Mouse (Mus musculus) ES-E14 (cell line): ENCODE results near the gene Agpat1. TPM values are rescaled to one million over a fixed set of nuclear protein-coding genes. Genes with fewer than 3 reads are reported as not detected.

Experiments used
- DNase-seq: peaks from one replicate; pipeline ENCODE4 v3.0.0-alpha.2; 2013; ENCODE audit warnings: low read depth, low spot score
- H3K27ac ChIP-seq: 2 replicates; pipeline ENCODE4 v1.5.1; 2012; ENCODE audit warnings: low read depth, mild to moderate bottlenecking, low read length, moderate library complexity, mixed read lengths; ENCODE audit not compliant: poor library complexity, insufficient read depth, severe bottlenecking
- H3K36me3 ChIP-seq: 2 replicates; pipeline ENCODE4 v1.6.1; 2012; ENCODE audit warnings: mild to moderate bottlenecking, low read length, moderate library complexity, mixed read lengths; ENCODE audit not compliant: control insufficient read depth, poor library complexity, insufficient read depth, severe bottlenecking
- H3K4me1 ChIP-seq, 2 experiments: fragments of 150-350 bp in 1 of 2; sonication (generic) in 1 of 2; 2 replicates each; pipeline ENCODE4 v1.6.1; 2012; ENCODE audit warnings: low read length in 2 of 2, mild to moderate bottlenecking in 1 of 2, mixed read lengths in 1 of 2; ENCODE audit not compliant: control insufficient read depth in 2 of 2, insufficient read depth in 2 of 2, poor library complexity in 1 of 2
- H3K4me3 ChIP-seq, 2 experiments: fragments of 150-350 bp in 1 of 2; sonication (generic) in 1 of 2; 2 replicates each; pipeline ENCODE4 v1.5.1; 2012; ENCODE audit warnings: low read length in 2 of 2, low read depth in 1 of 2, mild to moderate bottlenecking in 1 of 2, mixed read lengths in 1 of 2; ENCODE audit not compliant: insufficient read depth in 1 of 2, poor library complexity in 1 of 2, severe bottlenecking in 1 of 2
- H3K9ac ChIP-seq: 2 replicates; pipeline ENCODE4 v1.6.1; 2012; ENCODE audit warnings: low read depth, mild to moderate bottlenecking, low read length, mixed read lengths; ENCODE audit not compliant: poor library complexity, insufficient read depth, severe bottlenecking
- H3K9me3 ChIP-seq: fragments of 150-350 bp; sonication (generic); 2 replicates; pipeline ENCODE4 v1.6.1; 2012; ENCODE audit warnings: low read depth, mild to moderate bottlenecking, low read length; ENCODE audit not compliant: control insufficient read depth, insufficient read depth
- CHD2 ChIP-seq: IDR thresholded peaks from 2 replicates; pipeline ENCODE4 v1.6.1; 2014; ENCODE audit warnings: mild to moderate bottlenecking, low read depth, low read length, inconsistent platforms
- HCFC1 ChIP-seq: IDR thresholded peaks from 2 replicates; pipeline ENCODE4 v1.6.1; 2012; ENCODE audit warnings: low read length, inconsistent platforms, borderline replicate concordance; ENCODE audit not compliant: insufficient read depth
- MAFK ChIP-seq: IDR thresholded peaks from 2 replicates; pipeline ENCODE4 v1.6.1; 2014; ENCODE audit warnings: mild to moderate bottlenecking, low read depth, low read length, inconsistent platforms; ENCODE audit not compliant: insufficient read depth
- ZC3H11A ChIP-seq: IDR thresholded peaks from 2 replicates; pipeline ENCODE4 v1.6.1; 2012; ENCODE audit warnings: low read depth, mild to moderate bottlenecking, inconsistent platforms, low read length, borderline replicate concordance
- ZNF384 ChIP-seq: IDR thresholded peaks from 2 replicates; pipeline ENCODE4 v1.6.1; 2012; ENCODE audit warnings: low read depth, low read length, inconsistent platforms
- in situ Hi-C, 2 experiments: fragments of 600-800 bp; cut with MboI; formaldehyde crosslinking; loops; one replicate each; pipeline ENCODE4 v1.15.1; 2025; ENCODE audit warnings: low sequenced_read_pairs in 2 of 2, inconsistent platforms in 1 of 2; ENCODE audit not compliant: unreplicated experiment in 2 of 2
- total RNA-seq: library from RNA; depleted of rRNA; stranded (reverse); fragments of 300-350 nt; gene quantifications from 2 replicates; pipeline ENCODE4 v1.2.3, GENCODE M21; 2012

Agpat1 gene
- total RNA-seq, 1 experiment: 62.7 TPM

DNA sequence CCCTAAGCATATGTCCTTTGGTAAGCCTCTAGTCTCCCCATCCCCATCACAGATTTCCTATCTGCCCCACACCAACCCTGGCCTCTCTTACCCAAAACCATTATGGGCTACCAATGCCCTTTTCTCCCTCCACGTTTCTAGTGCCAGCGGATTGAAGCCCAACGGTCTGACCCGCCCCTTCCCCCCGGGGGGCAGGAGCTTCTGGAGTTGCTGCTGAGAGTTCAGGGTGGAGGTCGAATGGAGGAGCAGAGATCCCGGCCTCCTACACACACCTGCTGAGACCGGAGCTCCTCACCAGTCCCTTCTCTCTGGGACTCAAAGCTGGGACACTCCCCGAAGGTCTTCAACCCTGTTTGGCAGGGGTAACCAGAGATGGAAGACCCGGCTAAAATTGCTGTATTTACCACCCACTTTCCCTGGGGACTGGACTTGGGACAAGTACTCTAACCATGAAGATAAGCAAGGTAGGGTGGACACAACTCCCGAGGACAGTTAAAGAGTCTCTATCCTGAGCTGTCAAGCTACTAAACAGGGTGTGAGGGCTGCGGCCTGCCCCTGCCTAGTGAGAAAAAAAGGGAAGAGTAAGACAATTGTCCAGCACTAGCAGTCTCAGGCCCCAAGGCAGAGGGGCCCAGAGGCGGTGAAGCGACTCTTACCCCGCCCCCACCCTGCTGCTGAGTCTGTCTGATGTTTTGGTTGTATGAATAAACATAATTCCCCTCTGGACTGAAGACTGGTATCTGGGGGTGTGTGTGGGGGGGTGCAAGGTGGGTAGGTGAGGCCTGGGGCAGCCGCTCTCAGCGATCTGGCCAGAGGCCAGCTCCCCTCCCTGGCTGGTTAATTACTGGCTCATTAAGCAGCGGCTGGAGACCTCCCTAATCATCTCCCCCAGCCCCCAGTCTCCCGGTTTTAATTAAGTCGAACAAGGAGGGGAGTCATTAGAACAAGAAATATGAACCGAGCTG is 12.8 kb upstream of the Agpat1 start, which contains the start of gene Pbx2:
TSS of gene Pbx2 (plus strand) at position 238 of the 965 bp plus-strand sequence.
- H3K9ac ChIP-seq: peak within 1 kb of the TSS; percentile 87
- H3K4me3 ChIP-seq: peak within 1 kb of the TSS; percentile 86 to 87
- H3K9me3 ChIP-seq: no peaks in the 10 kb centered on the region
- DNase-seq: no peak
- no peak for TF ChIP-seq CHD2
- TF ChIP-seq ZNF384: no peak
- no peak for TF ChIP-seq HCFC1
- no peak for TF ChIP-seq ZC3H11A
- no peak for TF ChIP-seq MAFK
- peaks cover 19 to 42% of the 10 kb centered on the region in 2 experiments for H3K4me1 ChIP-seq
- peak within 1 kb of the TSS; percentile 76; the same call in 1 of the 2 replicates for H3K27ac ChIP-seq
- H3K36me3 ChIP-seq: peaks cover 19% of the 10 kb centered on the region; the same call in 1 of the 2 replicates
- in situ Hi-C loops: no loop called here

DNA sequence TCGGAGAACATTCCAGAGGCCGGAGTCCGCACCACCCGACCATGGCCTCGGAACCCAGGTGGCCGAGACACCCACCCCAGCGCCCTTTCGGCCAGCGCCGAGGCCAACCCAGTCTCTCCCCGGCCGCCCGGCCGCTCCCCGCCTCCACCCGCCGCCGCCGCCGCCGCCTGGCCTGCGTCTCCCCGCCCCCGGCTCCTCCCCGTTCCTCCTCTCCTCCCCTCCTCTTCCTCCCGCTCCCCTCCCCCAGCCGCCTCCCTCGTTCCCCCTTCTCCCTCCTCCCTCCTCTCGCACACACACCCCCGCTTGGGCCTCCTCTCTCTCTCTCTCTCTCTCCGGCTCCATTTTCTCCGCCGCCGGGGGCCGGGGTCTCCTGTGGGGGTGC is 12.1 kb upstream of the Agpat1 start:
- peak overlapping the region; percentile 86 to 87 for H3K4me3 ChIP-seq
- no peak for DNase-seq
- peaks cover 19 to 40% of the 10 kb centered on the region in 2 experiments for H3K4me1 ChIP-seq
- peaks cover 19% of the 10 kb centered on the region; the same call in 1 of the 2 replicates for H3K36me3 ChIP-seq
- in situ Hi-C loops: no loop called here
- TF ChIP-seq MAFK: no peak
- no peak for TF ChIP-seq ZNF384
- TF ChIP-seq CHD2: no peak
- TF ChIP-seq HCFC1: no peak
- no peak for TF ChIP-seq ZC3H11A
- peak overlapping the region; percentile 76; the same call in 1 of the 2 replicates for H3K27ac ChIP-seq
- H3K9me3 ChIP-seq: no peaks in the 10 kb centered on the region
- peak overlapping the region; percentile 87 for H3K9ac ChIP-seq

GRCm38 (mm10) chr17:34592581-34593549 is 11.2 kb upstream of the Agpat1 start:
- Histone ChIP-seq H3K9ac (peak overlapping the region; percentile 87), H3K4me3 (peak overlapping the region; percentile 86 to 87; a peak in 3 of 4 replicates), H3K9me3 (no peaks in the 10 kb centered on the region), H3K4me1 (peaks cover 19 to 43% of the 10 kb centered on the region in 2 experiments), H3K27ac (peak overlapping the region; percentile 76; the same call in 1 of the 2 replicates), H3K36me3 (peaks cover 19% of the 10 kb centered on the region; the same call in 1 of the 2 replicates)
- in situ Hi-C loops: no loop called here
- TF ChIP-seq ZC3H11A: no peak
- DNase-seq: no peak

DNA sequence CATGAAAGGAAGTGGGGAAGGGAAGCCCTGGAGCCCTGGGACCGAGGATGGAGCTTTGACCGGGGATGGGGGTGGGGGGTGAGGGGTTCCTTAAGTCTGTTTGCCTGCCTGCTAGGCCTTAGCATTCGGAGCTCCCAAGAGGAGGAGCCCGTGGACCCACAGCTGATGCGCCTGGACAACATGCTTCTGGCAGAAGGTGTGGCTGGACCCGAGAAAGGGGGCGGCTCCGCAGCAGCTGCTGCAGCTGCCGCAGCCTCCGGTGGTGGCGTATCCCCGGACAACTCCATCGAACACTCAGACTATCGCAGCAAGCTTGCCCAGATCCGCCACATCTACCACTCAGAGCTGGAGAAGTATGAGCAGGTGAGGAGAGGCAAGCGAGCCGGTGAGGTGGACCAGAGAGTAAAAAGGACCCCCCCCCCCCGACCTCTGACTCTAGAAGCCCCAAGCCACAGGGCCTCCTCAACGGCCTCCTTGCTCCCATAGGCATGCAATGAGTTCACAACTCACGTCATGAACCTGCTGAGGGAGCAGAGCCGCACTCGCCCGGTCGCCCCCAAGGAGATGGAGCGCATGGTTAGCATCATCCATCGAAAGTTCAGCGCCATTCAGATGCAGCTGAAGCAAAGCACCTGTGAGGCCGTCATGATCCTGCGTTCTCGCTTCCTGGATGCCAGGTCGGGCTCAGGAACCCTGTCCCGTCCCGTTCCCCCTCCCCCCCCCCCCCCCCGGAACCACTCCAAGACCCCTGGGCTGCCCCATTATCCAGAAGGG is 10.1 kb upstream of the Agpat1 start:
- H3K36me3 ChIP-seq: peaks cover 19% of the 10 kb centered on the region; the same call in 1 of the 2 replicates
- in situ Hi-C loops: no loop called here
- H3K9ac ChIP-seq: peak overlapping the region; percentile 55; the same call in 1 of the 2 replicates
- DNase-seq: no peak
- no peak overlapping the region for H3K27ac ChIP-seq
- H3K4me1 ChIP-seq: peaks cover 13 to 38% of the 10 kb centered on the region in 2 experiments
- H3K4me3 ChIP-seq: peak overlapping the region; percentile 39 to 86; a peak in 1 of 4 replicates
- no peaks in the 10 kb centered on the region for H3K9me3 ChIP-seq
- TF ChIP-seq ZC3H11A (no peak), HCFC1 (no peak), MAFK (no peak), CHD2 (no peak), ZNF384 (no peak)
